Mouse (Mus musculus) macrophage (primary cell): Measurements from ENCODE around the gene Mpzl1. TPM values are rescaled to one million over a fixed set of nuclear protein-coding genes. Genes with fewer than 3 reads are reported as not detected.

ENCODE experiments used
- H3K27ac ChIP-seq: fragments of 350-480 bp; formaldehyde crosslinking; 2 replicates; pipeline ENCODE4 v1.9.0; 2021
- H3K36me3 ChIP-seq: fragments of 350-480 bp; formaldehyde crosslinking; 2 replicates; pipeline ENCODE4 v1.9.0; 2021; ENCODE audit errors: inconsistent target
- H3K4me3 ChIP-seq: fragments of 350-480 bp; formaldehyde crosslinking; 2 replicates; pipeline ENCODE4 v1.9.0; 2021; ENCODE audit errors: inconsistent target
- H3K79me2 ChIP-seq: fragments of 350-480 bp; formaldehyde crosslinking; 2 replicates; pipeline ENCODE4 v1.9.0; 2021; ENCODE audit errors: inconsistent target
- WGBS: methylation state at CpG from one replicate; pipeline ENCODE4 v1.1.7; 2026; ENCODE audit warnings: inconsistent platforms; ENCODE audit not compliant: missing documents; 5-methylcytosine and 5-hydroxymethylcytosine counted together
- polyA plus RNA-seq: library from polyadenylated mRNA; stranded (reverse); fragments of 250-400 nt; gene quantifications from 3 replicates; pipeline ENCODE4 v1.2.4, GENCODE M21; 2018; ENCODE audit warnings: inconsistent platforms

The Mpzl1 gene
- polyA plus RNA-seq, 1 experiment from 2014 or later: 7.1 TPM

GRCm38 (mm10) chr1:165665758-165666157 lies 31.4 kb upstream of the Mpzl1 start:
- Histone ChIP-seq H3K27ac (no peak overlapping the region), H3K4me3 (no peak overlapping the region), H3K79me2 (peaks cover 47% of the 10 kb centered on the region; the same call in 1 of the 2 replicates), H3K36me3 (peaks cover 11% of the 10 kb centered on the region; the same call in 1 of the 2 replicates)
- 96% methylated on average over 5 of the region's 5 CpGs for WGBS

- H3K27ac ChIP-seq: no peak overlapping the region
- H3K4me3 ChIP-seq: no peak overlapping the region
- peaks cover 13% of the 10 kb centered on the region; the same call in 1 of the 2 replicates for H3K36me3 ChIP-seq
- H3K79me2 ChIP-seq: peaks cover 24% of the 10 kb centered on the region; the same call in 1 of the 2 replicates
- 88% methylated on average over 16 of the region's 16 CpGs for WGBS
These were observed 28.9 kb upstream of the Mpzl1 start for GRCm38 (mm10) chr1:165663277-165663676.

- H3K4me3 ChIP-seq: no peak overlapping the region
- peaks cover 19% of the 10 kb centered on the region for H3K36me3 ChIP-seq
- WGBS: 89% methylated on average over 15 of the region's 15 CpGs
- no peak overlapping the region for H3K27ac ChIP-seq
- H3K79me2 ChIP-seq: peaks cover 17% of the 10 kb centered on the region; the same call in 1 of the 2 replicates
These were observed 28.3 kb upstream of the Mpzl1 start for GRCm38 (mm10) chr1:165662426-165663192.

- no peak overlapping the region for H3K27ac ChIP-seq
- H3K36me3 ChIP-seq: peaks cover 24% of the 10 kb centered on the region
- H3K79me2 ChIP-seq: peaks cover 13% of the 10 kb centered on the region; the same call in 1 of the 2 replicates
- H3K4me3 ChIP-seq: no peak overlapping the region
- 97% methylated on average over 6 of the region's 6 CpGs for WGBS
These were observed 27.4 kb upstream of the Mpzl1 start for GRCm38 (mm10) chr1:165661725-165662124.

- Histone ChIP-seq H3K4me3 (no peak overlapping the region), H3K36me3 (peaks cover 24% of the 10 kb centered on the region), H3K79me2 (peaks cover 9% of the 10 kb centered on the region; the same call in 1 of the 2 replicates), H3K27ac (no peak overlapping the region)
- 76% methylated on average over 3 of the region's 3 CpGs for WGBS
These were observed 26.9 kb upstream of the Mpzl1 start for GRCm38 (mm10) chr1:165661191-165661590.

- H3K4me3 ChIP-seq: no peak overlapping the region
- peaks cover 25% of the 10 kb centered on the region for H3K36me3 ChIP-seq
- 61% methylated on average over 4 of the region's 4 CpGs for whole genome bisulfite sequencing
- H3K79me2 ChIP-seq: peaks cover 5% of the 10 kb centered on the region; the same call in 1 of the 2 replicates
- H3K27ac ChIP-seq: no peak overlapping the region
These were observed 26.4 kb upstream of the Mpzl1 start for GRCm38 (mm10) chr1:165660774-165661173.

- H3K36me3 ChIP-seq: peaks cover 34% of the 10 kb centered on the region
- H3K79me2 ChIP-seq: no peaks in the 10 kb centered on the region
- no peak overlapping the region for H3K4me3 ChIP-seq
- no peak overlapping the region for H3K27ac ChIP-seq
- 58% methylated on average over 5 of the region's 5 CpGs for WGBS
These were observed 24.3 kb upstream of the Mpzl1 start for GRCm38 (mm10) chr1:165658602-165659001.

- Histone ChIP-seq H3K79me2 (no peaks in the 10 kb centered on the region), H3K4me3 (no peak overlapping the region), H3K27ac (no peak overlapping the region), H3K36me3 (peaks cover 27% of the 10 kb centered on the region)
- WGBS: 87% methylated on average over 12 of the region's 14 CpGs
These were observed 21.1 kb upstream of the Mpzl1 start for GRCm38 (mm10) chr1:165655482-165655881.

GRCm38 (mm10) chr1:165655022-165655421 lies 20.7 kb upstream of the Mpzl1 start:
- Histone ChIP-seq H3K79me2 (no peaks in the 10 kb centered on the region), H3K27ac (no peak overlapping the region), H3K36me3 (peaks cover 31% of the 10 kb centered on the region), H3K4me3 (no peak overlapping the region)
- whole genome bisulfite sequencing: 81% methylated on average over 6 of the region's 6 CpGs

GRCm38 (mm10) chr1:165653126-165653885 lies 19.0 kb upstream of the Mpzl1 start:
- Histone ChIP-seq H3K36me3 (peaks cover 37% of the 10 kb centered on the region), H3K79me2 (no peaks in the 10 kb centered on the region), H3K4me3 (no peak overlapping the region), H3K27ac (no peak overlapping the region)
- 85% methylated on average over 13 of the region's 14 CpGs for WGBS

GRCm38 (mm10) chr1:165652507-165652906 lies 18.2 kb upstream of the Mpzl1 start:
- peaks cover 29% of the 10 kb centered on the region for H3K36me3 ChIP-seq
- H3K79me2 ChIP-seq: no peaks in the 10 kb centered on the region
- 96% methylated on average over 2 of the region's 2 CpGs for WGBS
- H3K4me3 ChIP-seq: no peak overlapping the region
- H3K27ac ChIP-seq: no peak overlapping the region

- WGBS: 6% methylated on average over 5 of the region's 5 CpGs
- Histone ChIP-seq H3K36me3 (peaks cover 25% of the 10 kb centered on the region), H3K27ac (peak overlapping the region; percentile 47), H3K4me3 (no peak overlapping the region), H3K79me2 (no peaks in the 10 kb centered on the region)
These were observed 16.8 kb upstream of the Mpzl1 start for GRCm38 (mm10) chr1:165651158-165651557.

- H3K79me2 ChIP-seq: no peaks in the 10 kb centered on the region
- H3K4me3 ChIP-seq: no peak overlapping the region
- H3K36me3 ChIP-seq: peaks cover 8% of the 10 kb centered on the region; the same call in 1 of the 2 replicates
- 83% methylated on average over 4 of the region's 4 CpGs for WGBS
- H3K27ac ChIP-seq: no peak overlapping the region
These were observed 10.8 kb upstream of the Mpzl1 start for GRCm38 (mm10) chr1:165645102-165645501.

GRCm38 (mm10) chr1:165643735-165644134 lies 9.4 kb upstream of the Mpzl1 start:
- H3K27ac ChIP-seq: no peak overlapping the region
- WGBS: 38% methylated on average over 5 of the region's 5 CpGs

More at GRCm38 (mm10) chr1:165643735-165644134, 9.4 kb upstream of the Mpzl1 start:
- H3K79me2 ChIP-seq: no peaks in the 10 kb centered on the region
- H3K36me3 ChIP-seq: no peaks in the 10 kb centered on the region
- H3K4me3 ChIP-seq: no peak overlapping the region
